Mouse (Mus musculus): ENCODE measurements around the gene Epha2. TPM values are rescaled to one million over a fixed set of nuclear protein-coding genes. Genes with fewer than 3 reads are reported as not detected.

Epha2 gene
- polyA plus RNA-seq, 1 experiment = 6.4 TPM

DNA sequence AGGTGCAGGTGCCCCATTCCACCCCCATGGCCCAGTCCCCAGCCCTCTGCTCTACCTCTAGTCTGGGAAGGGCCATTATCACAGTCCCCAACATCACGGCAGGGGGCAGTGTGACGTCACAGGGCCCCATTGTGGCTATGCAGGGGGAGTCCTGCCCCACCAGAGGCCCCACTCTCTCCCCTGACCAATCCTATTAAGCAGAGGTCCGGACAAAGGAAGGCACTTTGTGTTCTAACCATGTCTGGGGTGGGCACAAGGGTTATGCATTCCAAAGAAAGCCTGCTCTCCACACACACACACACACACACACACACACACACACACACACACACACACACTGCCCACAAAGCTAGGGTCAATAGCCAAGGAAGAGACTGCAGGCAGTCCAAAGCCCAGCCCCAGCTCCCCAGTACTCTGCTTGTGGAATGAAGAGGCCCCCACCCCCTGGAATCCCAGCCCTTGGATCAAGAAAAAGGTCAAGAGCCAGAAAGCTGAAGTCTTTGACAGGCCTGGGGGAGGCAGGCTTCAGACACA is 34.3 kb downstream of the Epha2 start:
- TF ChIP-seq POLR2A (IDR thresholded peaks at IDR 0.05; ENCODE audit: borderline replicate concordance, extremely low read depth, insufficient read depth, insufficient read length, poor library complexity, severe bottlenecking) (no peak), CTCF (IDR thresholded peaks at IDR 0.05; ENCODE audit: borderline replicate concordance, extremely low read depth, insufficient read depth, insufficient read length) (no peak)

DNA sequence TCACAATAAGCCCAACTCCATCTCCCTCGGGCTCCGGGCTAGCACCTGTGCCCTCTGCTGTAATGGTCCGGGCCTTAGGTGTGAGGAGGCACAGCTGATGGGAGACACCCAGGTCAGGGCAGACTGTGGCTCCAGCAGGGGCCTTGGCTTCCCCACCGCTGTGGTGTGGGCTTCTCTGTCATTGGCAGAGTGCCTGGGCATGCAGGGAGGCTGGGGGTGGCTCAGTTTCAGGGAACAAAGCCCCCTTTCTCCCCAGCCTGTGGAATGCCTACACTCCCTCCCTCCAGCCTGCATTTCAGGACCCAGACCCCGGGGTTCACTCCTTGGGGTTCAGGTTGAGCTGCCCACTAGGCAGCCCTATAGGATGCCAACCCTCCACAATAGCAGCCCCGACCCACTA is 35.2 kb downstream of the Epha2 start:
- DNase-seq (ENCODE audit: low read depth) = peak; percentile 71
- TF ChIP-seq CTCF (IDR thresholded peaks at IDR 0.05; ENCODE audit: borderline replicate concordance, extremely low read depth, insufficient read depth, insufficient read length) (no peak), POLR2A (IDR thresholded peaks at IDR 0.05; ENCODE audit: borderline replicate concordance, extremely low read depth, insufficient read depth, insufficient read length, poor library complexity, severe bottlenecking) (no peak)

More for the DNA sequence above, 34.3 kb downstream of the Epha2 start:
- peak; percentile 90 for DNase-seq (ENCODE audit: low read depth)

DNA sequence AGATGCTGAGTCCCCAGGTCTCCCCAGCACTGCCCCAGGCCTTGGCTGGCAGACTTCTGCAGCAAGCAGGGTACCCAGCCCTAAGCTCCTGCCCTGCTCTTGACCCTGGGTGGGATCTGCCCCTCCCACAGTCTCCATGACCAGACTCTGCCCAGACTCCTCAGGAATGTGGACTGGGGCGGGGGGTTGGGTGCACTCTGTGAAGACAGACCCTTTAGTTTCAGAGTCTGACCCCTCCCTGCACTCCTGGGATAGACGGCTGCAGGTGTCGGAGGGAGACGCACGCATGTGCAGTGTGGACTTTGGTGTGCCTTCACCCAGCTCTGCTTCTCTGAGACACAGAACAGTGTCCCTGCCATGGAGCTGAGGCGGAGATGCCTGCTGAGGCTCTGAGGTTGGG is 36.9 kb downstream of the Epha2 start:
- DNase-seq (ENCODE audit: low read depth) = no peak
- TF ChIP-seq CTCF (IDR thresholded peaks at IDR 0.05; ENCODE audit: borderline replicate concordance, extremely low read depth, insufficient read depth, insufficient read length) (no peak), POLR2A (IDR thresholded peaks at IDR 0.05; ENCODE audit: borderline replicate concordance, extremely low read depth, insufficient read depth, insufficient read length, poor library complexity, severe bottlenecking) (no peak)

DNA sequence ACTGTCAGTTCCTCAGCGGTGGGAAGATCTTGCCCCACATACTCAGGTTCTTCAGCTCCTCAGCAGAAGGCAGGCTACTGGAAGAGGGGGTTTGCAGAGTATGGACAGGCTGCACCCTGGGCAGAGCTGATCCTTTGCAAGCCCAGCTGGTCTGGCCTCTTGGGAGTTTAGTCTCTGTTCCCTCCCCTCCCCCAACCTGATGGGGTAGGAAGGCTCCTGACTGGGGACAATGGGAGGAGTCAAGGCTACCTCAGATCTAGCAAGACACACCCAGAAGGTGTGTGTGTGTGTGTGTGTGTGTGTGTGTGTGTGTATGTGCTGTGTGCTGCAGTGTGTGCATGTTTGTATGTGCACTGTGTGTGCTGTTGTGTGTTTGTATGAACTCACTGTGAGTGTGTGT is 37.8 kb downstream of the Epha2 start:
- DNase-seq (ENCODE audit: low read depth) = peak; percentile 27
- TF ChIP-seq CTCF (IDR thresholded peaks at IDR 0.05; ENCODE audit: borderline replicate concordance, extremely low read depth, insufficient read depth, insufficient read length) = no peak
- no peak for TF ChIP-seq POLR2A (IDR thresholded peaks at IDR 0.05; ENCODE audit: borderline replicate concordance, extremely low read depth, insufficient read depth, insufficient read length, poor library complexity, severe bottlenecking)

DNA sequence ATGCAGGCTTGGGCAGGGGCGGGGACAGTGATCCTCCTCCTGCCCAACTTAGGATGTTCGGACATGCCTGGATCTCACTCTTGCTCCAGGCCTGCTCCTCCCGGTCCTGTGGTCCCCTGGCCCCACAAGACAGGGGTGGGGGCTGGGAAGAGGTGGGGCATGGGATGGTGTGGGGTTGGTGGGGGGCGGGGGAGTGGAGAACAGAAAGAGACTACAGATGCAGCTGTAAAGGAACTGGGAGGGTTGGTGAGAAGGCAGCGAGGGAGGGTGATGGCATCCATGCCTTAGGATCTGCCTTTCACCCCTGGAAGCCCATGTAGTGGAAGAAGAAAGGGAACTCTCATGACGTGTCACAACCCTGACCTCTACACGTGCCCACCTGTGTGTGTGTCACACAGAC is 40.4 kb downstream of the Epha2 start:
- TF ChIP-seq CTCF (IDR thresholded peaks at IDR 0.05; ENCODE audit: borderline replicate concordance, extremely low read depth, insufficient read depth, insufficient read length) (no peak), POLR2A (IDR thresholded peaks at IDR 0.05; ENCODE audit: borderline replicate concordance, extremely low read depth, insufficient read depth, insufficient read length, poor library complexity, severe bottlenecking) (no peak)
- no peak for DNase-seq (ENCODE audit: low read depth)

DNA sequence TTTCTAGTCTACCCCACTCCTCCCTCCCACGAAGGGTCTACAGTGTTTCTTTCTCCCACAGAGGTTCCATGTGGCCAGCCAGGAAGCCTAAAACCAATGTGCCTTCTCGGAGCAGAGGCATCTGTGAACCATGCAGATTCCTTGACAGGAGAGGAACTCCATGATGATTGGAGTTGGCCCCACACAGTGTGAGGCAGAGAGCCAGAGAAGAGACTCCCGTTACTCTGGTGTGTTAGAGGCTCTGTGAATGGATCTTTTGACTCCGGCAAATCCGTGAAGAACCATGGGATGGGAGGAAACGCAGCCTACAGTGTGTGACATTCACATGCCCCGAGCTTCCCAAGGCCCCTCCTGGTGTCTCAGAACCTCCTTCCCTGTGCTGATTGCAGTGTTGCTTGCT is 42.5 kb downstream of the Epha2 start:
- TF ChIP-seq POLR2A (IDR thresholded peaks at IDR 0.05; ENCODE audit: borderline replicate concordance, extremely low read depth, insufficient read depth, insufficient read length, poor library complexity, severe bottlenecking) (no peak), CTCF (IDR thresholded peaks at IDR 0.05; ENCODE audit: borderline replicate concordance, extremely low read depth, insufficient read depth, insufficient read length) (no peak)
- peak; percentile 41 for DNase-seq (ENCODE audit: low read depth)

DNA sequence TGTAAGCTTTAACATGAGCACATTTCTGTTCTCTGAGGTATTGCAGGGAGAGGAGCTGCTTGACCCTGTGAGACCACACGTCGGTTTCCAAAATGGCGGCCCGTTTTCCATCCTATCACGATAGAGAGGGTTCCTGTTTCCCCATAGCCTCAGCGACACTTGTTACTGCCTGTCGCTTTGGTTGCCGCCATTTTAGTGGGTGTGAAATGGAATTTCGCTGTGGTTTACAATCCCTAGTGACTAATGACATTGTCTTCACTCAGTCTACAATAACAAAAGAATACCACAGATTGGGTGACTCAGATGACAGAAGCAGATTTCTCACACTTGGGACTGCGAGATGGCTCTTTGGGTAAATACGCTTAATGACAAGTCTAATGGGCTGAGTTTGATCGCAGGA is 44.2 kb downstream of the Epha2 start:
- TF ChIP-seq CTCF (IDR thresholded peaks at IDR 0.05; ENCODE audit: borderline replicate concordance, extremely low read depth, insufficient read depth, insufficient read length) (no peak), POLR2A (IDR thresholded peaks at IDR 0.05; ENCODE audit: borderline replicate concordance, extremely low read depth, insufficient read depth, insufficient read length, poor library complexity, severe bottlenecking) (no peak)
- DNase-seq (ENCODE audit: low read depth) = no peak

DNA sequence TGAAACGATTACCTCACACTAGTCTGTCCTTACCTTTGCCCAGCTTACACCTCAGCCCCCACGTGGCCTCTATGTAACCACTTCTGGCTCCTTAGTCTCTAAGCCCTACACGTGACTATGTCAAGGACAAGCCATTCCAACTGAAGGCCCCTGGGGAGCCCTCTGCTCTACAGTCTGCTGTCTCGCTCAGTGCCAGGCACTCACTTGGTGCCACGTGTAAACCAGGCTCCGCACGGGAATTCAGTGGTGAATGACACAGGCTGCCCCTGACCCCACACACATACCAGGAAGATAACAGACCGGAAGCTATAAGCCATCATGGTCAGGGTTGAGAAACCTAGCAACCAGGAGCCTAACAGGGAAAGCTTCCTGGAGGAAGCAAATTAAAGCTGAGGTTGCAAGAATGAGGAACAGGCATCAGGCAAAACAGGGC is 46.3 kb downstream of the Epha2 start:
- DNase-seq (ENCODE audit: low read depth) = no peak
- TF ChIP-seq POLR2A (IDR thresholded peaks at IDR 0.05; ENCODE audit: borderline replicate concordance, extremely low read depth, insufficient read depth, insufficient read length, poor library complexity, severe bottlenecking) (no peak), CTCF (IDR thresholded peaks at IDR 0.05; ENCODE audit: borderline replicate concordance, extremely low read depth, insufficient read depth, insufficient read length) (no peak)

DNA sequence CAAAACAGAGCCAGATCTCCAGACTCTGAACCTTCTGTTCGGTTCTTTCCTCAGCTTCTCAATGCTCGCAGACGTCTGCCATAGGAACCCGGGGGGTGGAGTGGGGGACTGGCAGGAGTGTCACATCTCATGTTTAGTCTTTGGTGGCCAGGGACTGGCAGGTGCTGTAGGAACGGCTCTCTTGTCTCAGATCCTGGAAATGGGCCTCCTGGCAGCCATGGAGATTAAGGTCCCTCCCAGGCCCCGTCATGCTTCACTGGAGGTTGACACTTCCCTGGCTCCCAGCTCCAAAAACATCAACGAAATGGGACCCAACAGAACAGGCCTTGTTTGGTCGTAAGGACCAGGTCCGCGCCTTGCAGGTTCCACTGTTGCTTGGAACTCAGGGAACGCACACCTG is 47.6 kb downstream of the Epha2 start:
- TF ChIP-seq CTCF (IDR thresholded peaks at IDR 0.05; ENCODE audit: borderline replicate concordance, extremely low read depth, insufficient read depth, insufficient read length) (no peak), POLR2A (IDR thresholded peaks at IDR 0.05; ENCODE audit: borderline replicate concordance, extremely low read depth, insufficient read depth, insufficient read length, poor library complexity, severe bottlenecking) (no peak)

DNA sequence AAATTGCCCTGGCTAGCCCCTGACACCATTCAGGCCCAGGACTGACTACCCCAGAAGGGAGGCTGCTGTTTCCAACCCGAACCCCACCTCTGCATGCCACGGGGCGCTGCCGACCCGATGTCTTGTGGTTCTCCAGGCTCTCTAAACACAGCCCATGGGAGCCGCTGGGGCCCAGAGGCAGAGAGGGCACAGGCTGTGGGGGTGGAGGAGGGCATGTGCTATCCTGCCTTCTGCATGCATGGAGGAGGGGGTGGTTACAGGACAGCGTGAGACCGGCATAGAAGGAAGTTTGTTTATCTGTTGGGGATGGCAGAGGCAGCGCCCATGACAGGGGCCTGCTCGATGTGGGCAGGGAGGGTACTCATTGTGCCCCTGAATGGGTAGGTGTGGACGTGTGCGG is 49.0 kb downstream of the Epha2 start:
- DNase-seq (ENCODE audit: low read depth) = no peak
- TF ChIP-seq POLR2A (IDR thresholded peaks at IDR 0.05; ENCODE audit: borderline replicate concordance, extremely low read depth, insufficient read depth, insufficient read length, poor library complexity, severe bottlenecking) (no peak), CTCF (IDR thresholded peaks at IDR 0.05; ENCODE audit: borderline replicate concordance, extremely low read depth, insufficient read depth, insufficient read length) (no peak)

More for the DNA sequence above, 47.6 kb downstream of the Epha2 start:
- DNase-seq (ENCODE audit: low read depth) = no peak

DNA sequence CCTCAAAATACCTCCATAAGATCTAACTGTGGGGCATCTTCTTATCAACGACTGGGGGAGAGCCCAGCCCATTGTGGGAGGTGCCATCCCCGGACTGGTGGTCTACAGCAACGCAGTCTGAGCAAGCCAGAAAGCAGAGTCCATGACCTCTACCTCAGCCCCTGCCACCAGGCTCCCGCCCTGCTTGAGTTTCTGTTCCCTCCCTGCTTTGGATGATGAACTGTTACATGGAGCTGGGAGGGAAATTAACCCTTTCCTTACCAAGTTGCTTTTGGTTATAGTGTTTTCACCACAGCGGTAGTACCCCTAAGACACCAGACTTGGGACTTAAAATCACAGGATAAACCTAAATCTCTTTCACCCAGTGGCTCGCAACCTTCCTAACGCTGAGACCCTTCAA is 50.9 kb downstream of the Epha2 start:
- TF ChIP-seq CTCF (IDR thresholded peaks at IDR 0.05; ENCODE audit: borderline replicate concordance, extremely low read depth, insufficient read depth, insufficient read length) (no peak), POLR2A (IDR thresholded peaks at IDR 0.05; ENCODE audit: borderline replicate concordance, extremely low read depth, insufficient read depth, insufficient read length, poor library complexity, severe bottlenecking) (no peak)
- DNase-seq (ENCODE audit: low read depth) = no peak

DNA sequence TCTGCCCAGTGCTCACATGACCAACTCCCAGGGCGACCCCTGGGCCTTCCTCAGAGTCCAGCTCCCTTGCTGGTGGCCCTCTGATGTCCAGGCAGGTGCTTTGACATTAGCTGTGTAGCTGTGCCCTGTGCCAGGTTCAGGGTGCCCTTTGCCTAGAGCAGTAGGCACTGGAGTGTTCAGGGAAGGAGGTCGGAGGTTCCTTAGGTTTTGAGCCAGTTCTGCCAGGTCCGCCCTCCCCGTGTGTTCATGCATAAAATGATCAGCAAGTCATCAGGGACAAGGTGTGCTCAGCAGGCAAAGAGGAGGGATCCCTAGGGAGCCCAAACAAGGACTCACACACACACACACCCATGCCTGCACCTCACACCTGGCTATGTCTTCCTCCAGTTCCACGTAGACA is 51.9 kb downstream of the Epha2 start:
- DNase-seq (ENCODE audit: low read depth) = no peak
- TF ChIP-seq POLR2A (IDR thresholded peaks at IDR 0.05; ENCODE audit: borderline replicate concordance, extremely low read depth, insufficient read depth, insufficient read length, poor library complexity, severe bottlenecking) (no peak), CTCF (IDR thresholded peaks at IDR 0.05; ENCODE audit: borderline replicate concordance, extremely low read depth, insufficient read depth, insufficient read length) (no peak)

Measured in brain, embryonic 14.5 days (tissue).